Mouse (Mus musculus) kidney, postnatal 10 days (tissue): ENCODE data around the gene Pkp1.

Experiments
- DNase-seq: peaks from one replicate; pipeline ENCODE4 v3.0.0; 2021; ENCODE audit warnings: mixed read lengths

Gene Pkp1

DNA sequence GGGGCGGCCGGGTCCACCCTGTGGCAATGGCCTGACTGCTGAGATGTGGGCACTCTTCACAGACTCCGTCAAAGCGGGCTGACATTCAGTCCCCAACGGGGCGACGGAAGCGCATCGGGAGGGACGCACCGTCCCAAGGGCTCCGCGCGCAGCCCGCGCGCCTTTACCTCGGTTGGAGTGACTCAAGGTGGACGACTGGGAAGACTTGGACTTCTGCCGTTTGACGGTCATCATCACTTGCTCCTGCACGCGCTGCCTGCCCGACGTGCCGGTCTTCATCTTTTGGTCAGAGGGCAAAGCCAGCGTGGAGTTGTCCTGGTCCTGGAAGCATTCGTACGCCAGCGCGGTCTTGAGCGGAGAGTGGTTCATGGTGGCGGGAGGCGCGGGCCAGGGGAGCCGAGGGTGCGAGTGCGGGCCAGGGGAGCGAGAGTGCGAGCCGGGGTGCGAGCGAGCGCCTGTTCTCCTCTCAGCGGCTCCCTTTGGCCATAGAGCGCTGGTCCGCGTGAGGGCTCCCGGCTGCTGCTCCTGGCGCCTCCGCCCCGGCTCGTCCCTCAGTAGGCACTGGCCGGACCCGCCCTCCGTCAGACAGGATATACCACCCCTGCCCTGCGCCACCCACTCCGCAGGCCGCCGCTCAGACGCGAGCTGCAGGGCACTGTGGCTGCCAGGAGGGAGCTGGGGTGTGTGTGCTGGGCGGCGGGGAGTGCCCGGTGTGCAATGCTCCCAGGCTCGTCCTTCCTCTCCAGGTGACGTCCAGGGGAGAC is at the start of gene Pkp1:
Gene Pkp1 (minus strand): TSS at position 564 of the 764 bp plus-strand sequence.
- DNase-seq, result peak; percentile 33

DNA sequence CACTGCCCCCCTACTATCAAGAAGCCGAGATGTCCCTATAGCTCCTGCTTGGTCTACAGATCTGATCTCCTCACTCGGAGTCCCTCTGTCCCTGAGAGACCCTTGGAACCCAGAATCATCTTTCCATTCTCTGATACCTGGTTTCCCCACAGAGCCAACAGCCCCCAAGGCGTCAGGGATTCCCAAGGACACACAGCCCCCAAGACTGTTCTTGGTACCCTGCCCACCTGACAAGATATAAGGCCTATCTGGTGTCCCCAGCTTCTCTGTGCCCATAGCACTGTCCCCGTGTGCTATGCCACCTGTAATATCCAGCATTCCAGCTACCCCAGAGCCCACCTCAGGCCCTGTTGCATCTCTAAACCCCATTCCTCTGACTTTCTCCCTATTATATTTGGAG is 48.7 kb upstream of the Pkp1 start:
- no peak for DNase-seq

GRCm38 (mm10) chr1:135964561-135964960 is 45.6 kb upstream of the Pkp1 start:
- DNase-seq, result no peak

DNA sequence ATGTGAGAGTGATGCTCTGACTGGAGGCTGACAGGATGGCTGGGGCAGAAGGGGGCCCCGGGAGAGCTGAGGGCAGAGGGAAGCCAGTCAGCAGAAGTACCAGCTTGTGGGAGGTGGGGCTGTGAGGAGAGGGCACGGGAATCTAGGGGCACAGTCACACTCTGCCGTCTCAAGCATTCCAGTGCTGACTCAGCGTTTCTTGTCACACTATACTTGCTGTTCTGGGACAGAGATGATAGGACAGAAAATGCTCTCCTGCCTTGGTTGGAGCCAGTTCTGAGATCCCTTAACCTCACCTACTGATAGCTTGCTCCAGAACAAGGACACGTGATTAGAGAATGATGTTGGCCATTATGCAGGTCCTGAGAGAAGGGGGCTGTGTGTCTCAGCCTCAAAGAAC is 44.2 kb upstream of the Pkp1 start:
- no peak for DNase-seq

- no peak for DNase-seq
Measured at GRCm38 (mm10) chr1:135958483-135958882, 39.5 kb upstream of the Pkp1 start.

DNA sequence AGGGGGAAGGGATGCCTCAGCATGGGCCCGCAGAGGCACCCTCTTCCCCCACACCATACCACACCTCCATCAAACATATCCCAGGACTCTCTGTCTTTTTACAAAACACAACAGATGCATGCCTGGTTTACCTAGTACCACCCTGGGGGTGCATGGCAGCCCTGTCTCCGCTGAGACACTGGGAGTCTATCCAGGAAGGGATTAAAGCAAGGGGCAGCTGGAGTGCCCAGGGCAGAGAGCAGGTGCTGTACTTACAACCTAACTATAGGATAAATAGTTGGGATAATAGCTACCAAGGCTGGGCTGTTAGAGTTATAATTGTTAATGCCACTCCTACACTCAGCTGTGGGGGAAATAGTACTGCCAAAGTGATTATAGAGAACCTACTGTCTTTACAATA is 29.9 kb upstream of the Pkp1 start:
- no peak for DNase-seq

- no peak for DNase-seq
Measured at GRCm38 (mm10) chr1:135946247-135946646, 27.2 kb upstream of the Pkp1 start.

DNA sequence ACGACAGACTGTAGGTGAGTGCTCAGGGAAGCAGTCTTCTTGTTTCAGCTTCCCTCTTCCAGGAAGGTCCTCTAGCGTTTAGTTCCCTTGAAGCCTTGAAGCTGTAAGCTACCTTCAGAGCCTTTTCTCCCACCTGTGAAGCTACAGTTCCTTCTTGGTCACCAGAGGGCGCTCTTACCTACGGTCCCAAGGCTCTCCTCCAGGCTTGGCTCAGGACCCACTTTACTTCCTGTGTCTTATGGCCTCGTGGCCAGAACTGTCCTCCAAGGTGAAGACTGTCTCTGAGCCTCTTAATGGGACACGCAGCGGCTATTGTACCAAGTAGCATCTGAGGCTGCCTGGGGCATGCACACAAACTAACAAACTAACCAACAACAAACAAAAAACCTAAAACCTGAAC is 26.7 kb upstream of the Pkp1 start:
- peak; percentile 70 for DNase-seq

GRCm38 (mm10) chr1:135944526-135945259 is 25.7 kb upstream of the Pkp1 start:
- DNase-seq, result peak; percentile 87

DNA sequence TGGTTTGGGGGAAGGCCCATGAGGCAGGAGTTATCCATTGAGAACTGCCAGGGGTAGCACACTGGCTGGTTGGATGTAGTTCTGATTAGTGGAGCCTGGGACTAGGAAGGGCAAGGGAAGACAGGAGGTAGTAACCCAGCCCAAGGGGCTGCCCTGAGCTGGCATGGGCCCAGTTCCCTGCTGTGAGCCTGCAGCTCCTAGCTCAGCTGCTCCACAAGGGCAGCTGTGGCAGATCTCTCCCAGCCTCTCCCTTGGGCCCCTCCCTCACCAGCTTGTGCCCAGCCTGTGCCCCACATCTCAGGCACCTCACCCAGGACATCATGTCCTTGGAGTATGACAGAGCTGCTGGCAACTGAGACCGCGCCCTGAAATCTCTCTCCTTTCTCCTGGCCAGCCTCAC is 24.7 kb upstream of the Pkp1 start:
- DNase-seq, result no peak

GRCm38 (mm10) chr1:135942116-135942515 is 23.1 kb upstream of the Pkp1 start:
- DNase-seq, result no peak

- DNase-seq, result no peak
Measured at GRCm38 (mm10) chr1:135941259-135942006, 22.4 kb upstream of the Pkp1 start.

GRCm38 (mm10) chr1:135936091-135936490 is 17.1 kb upstream of the Pkp1 start:
- DNase-seq, result no peak

DNA sequence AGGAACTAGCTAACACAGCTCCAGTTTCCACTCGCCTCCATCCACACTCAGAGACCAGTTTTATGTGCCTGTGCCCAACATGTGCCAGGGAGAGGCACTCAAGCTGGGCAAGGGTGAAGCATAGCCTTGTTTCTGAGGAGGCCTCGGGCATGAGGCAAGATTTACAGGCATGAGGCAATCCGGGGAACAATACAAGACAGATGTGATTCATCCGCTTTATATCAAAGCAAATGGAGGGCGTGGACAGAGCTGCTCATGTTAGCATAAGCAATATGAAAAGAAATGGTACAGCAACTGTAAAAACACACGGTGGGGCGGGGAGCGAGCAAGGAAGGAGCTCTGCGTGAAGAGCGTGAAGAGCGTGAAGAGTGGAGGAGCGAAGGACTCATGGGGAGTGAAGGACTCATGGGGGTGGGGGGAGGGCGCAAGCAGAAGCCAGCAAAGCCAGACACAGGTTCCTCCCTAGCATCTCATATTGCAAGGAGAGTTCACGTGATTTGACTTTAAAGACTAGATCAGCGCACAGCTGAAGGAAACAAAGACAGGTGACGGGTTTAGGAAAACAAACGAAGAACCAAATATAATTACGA is 14.8 kb upstream of the Pkp1 start:
- no peak for DNase-seq

DNA sequence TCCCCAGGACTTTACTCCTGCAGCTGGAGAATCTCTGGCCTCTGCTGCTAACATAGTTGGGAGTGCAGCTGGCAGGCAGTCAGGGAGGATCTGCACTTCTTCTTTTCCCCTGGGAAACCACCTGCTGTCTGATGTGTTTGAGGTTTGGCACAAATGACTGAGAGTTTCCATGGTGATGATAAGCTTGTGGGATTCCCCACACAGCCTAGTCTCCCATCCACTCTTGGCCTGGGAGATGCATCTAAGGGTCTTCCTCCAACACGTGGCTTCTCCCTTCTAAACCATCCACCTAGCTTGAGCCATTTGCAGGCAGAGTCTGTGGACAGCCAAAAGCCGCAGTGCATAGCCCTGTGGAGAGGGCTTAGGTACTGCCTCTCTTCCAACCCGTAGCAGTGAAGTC is 10.9 kb upstream of the Pkp1 start:
- no peak for DNase-seq

DNA sequence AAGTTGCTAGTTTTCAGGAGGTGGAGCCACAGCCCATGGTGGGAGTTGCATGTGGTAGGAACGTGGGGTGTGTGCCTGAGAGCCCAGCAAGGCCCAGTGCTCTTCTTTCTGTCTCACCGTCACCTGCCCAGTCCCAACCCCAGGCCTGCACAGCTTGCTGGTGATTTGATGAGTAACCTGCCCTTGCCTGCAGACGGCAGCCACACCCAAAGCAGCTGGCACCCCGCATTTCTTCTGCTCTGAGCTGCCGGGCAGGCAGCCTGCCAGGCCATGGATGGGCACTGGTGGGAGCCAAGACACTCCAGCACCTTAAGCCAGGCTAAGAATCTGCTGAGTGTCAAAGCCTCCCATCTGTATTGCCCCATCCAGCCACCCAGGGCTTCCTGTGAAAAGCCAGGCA is 6.8 kb upstream of the Pkp1 start:
- no peak for DNase-seq

DNA sequence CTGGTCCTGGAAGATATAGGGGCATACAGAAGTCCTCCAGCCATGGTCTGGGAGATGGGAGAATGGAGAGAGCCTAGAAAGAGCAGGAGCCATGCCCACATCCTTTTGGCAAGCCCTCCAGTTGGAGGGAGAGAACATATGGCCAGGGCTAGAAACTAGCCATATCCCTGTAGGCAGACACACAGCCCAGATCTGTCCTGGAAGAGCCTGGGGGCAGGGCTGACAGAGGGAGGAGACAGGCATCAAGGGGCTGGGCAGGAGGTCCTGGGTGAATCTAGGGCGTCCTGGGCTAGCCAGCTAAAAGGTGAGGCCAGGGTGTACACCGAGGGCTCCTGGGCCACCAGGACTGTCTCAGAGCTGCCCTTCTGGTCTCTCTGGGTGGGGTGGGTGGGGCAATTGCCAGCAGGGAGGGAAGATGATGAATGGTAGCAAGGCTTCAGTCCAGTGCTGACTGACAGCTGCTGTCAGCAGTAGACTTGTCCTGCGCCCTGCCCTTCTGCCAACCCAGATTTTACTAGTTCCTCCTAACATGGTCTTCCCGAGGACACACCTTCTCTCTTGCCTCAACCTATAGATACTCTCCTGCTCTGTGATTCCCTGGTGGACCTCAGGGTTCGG is 5.5 kb upstream of the Pkp1 start:
- DNase-seq, result no peak

DNA sequence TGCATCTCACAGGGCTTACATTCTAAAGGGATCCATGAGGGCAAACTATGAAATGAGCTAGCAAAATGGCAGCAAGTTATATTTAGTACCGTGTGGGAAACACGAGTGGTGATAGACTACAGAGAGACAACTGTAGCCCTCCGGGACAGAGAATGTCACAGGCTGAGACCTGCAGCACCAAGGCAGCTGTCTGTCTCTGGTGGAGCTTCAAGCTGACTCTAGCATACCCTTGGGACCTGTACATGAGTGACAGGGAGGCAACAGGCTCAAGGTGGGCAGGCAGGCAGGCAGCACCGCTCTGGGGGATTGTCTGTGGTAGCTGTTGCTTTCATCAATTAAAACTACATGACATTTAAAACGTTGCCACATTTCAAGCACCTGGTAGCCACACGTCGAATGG is 4.2 kb upstream of the Pkp1 start:
- no peak for DNase-seq

GRCm38 (mm10) chr1:135917206-135917605 is 1.8 kb downstream of the Pkp1 start:
- no peak for DNase-seq

- DNase-seq, result no peak
Measured at GRCm38 (mm10) chr1:135916486-135917058, 2.4 kb downstream of the Pkp1 start.

GRCm38 (mm10) chr1:135913657-135914056 is 5.3 kb downstream of the Pkp1 start:
- no peak for DNase-seq

GRCm38 (mm10) chr1:135909381-135909780 is 9.6 kb downstream of the Pkp1 start:
- no peak for DNase-seq

DNA sequence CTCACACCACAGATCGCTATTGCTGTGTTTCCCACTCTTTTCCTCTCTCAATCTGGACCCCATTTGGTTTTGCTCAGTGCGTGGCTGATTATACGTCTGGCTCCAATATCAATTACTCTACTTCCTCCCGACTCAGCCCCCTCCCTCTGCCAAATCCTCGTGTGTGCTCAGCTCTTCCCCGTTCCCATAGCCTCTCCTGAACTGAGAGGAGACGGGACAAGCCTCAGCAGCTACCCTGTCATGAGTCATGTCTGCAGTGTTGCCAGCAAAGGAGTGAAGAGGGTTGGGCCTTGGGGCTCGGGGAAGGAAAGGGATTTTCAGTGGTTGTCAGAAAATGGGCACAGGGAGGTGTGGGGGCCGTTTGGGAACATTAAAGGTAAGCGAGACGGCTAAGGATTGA is 12.3 kb downstream of the Pkp1 start:
- no peak for DNase-seq
